Mouse (Mus musculus) lung, postnatal 14 days (tissue): ENCODE measurements around the gene Tmed8.
"Not testable (repeated sequence)": the region's sequence is repeated elsewhere in the genome, so short reads cannot be mapped to it uniquely, and the experiment has no call there.

ENCODE experiments used
- DNase-seq: peaks from one replicate; pipeline ENCODE4 v3.0.0; 2021

Gene Tmed8

GRCm38 (mm10) chr12:87199973-87200586, at the start of gene Tmed8:
Gene Tmed8 (minus strand): TSS chr12:87200454.
- peak; percentile 77 for DNase-seq

- DNase-seq, result no peak
Observed at GRCm38 (mm10) chr12:87238632-87239031, 38.4 kb upstream of the Tmed8 start, which contains the start of gene Noxred1. Gene Noxred1 (minus strand): TSS chr12:87238732.

DNA sequence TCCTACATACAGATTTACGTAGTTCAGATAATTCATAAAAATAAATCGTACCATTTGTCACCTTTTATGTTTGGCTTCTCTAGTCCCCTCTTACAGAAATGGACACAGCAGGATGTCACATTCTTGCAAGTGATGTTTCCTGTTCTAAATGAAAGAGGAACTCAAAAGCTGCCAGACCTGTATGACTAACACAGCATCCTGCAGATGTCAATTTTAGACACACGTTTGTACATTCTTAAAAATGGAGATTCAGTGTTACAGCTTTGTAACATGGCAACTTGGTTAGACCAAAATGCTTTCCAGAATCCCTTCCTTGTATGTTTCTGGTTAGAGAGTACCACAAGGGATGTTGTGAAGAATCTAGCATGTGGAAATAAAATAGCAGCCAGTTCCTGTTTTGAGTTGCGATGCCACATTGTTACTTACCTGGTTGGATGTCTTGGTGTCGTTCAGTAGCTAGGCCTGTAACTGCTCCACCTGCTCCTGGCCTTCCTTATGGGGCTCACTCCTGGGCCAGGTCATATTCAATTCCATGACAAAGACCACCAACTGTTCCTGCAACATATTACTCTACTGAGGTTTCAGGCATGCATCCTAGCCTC, 36.7 kb upstream of the Tmed8 start:
- no peak for DNase-seq

DNA sequence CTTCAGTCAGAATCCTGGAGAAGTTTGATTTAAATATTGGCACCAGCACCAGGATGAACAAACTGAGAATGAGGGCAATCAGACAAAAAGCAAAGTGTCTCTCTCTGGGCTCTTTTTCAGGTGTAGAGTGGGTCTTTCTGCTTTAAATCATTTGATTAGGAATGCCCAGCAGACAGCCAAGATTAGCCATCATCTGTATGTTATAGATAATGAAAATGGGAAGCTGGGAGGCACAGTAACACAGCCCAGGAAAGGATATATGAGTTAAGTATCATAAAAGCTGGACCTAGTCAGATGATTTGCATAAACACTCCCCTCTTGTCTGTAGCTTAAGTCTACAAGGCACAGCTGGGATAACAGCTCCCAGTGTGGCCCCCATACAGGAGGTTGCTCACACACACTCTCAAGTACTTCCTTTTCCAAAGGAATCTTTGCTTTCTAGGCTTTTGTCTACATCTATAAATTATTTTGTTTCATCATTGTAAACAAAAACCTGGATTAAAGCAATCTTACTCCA, 30.2 kb upstream of the Tmed8 start:
- no peak for DNase-seq

- DNase-seq, result no peak
Observed at GRCm38 (mm10) chr12:87229633-87230032, 29.4 kb upstream of the Tmed8 start.

- DNase-seq, result no peak
Observed at GRCm38 (mm10) chr12:87226801-87227200, 26.5 kb upstream of the Tmed8 start.

DNA sequence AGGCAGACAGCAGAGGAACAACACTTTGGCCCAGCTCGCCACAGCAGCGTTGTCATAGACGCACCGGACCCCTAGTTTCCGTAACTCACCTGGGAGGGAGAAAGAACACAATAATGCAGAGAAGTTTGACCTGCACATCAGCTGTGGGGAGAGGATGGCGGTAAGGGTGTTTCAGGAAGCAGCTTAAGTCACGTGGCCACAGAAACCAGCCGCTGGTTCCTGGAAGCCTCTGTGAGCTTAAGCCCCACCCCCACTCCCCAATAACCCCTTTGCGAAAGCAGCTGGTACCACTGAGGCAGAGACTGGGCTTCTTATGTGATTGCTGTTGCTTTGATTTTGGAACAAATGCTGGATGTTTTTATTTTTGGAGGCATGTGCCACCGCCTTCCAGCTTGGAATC, 24.7 kb upstream of the Tmed8 start:
- no peak for DNase-seq

GRCm38 (mm10) chr12:87219362-87219761, 19.1 kb upstream of the Tmed8 start:
- no peak for DNase-seq

DNA sequence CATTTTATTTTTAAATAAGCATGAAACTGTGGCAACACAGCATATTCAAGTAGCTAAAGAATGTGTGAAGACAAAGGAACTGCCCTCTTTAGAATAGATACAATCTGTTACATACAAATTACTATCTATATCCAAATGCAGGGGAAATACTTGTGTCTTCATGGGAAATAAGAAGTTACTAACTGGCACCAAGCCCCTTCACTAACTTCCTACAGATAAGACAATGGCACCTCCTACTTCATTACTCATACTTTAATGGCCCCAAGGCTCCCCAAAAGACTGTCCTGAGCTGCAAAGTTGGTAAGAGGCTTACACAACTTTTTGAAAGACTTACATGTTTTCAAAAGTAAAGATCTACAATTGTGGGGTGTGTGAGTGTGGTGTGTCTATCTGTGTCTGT, 17.3 kb upstream of the Tmed8 start:
- DNase-seq, result no peak

GRCm38 (mm10) chr12:87216053-87216452, 15.8 kb upstream of the Tmed8 start:
- DNase-seq, result no peak

GRCm38 (mm10) chr12:87212844-87213606, 12.8 kb upstream of the Tmed8 start:
- DNase-seq, result no peak

DNA sequence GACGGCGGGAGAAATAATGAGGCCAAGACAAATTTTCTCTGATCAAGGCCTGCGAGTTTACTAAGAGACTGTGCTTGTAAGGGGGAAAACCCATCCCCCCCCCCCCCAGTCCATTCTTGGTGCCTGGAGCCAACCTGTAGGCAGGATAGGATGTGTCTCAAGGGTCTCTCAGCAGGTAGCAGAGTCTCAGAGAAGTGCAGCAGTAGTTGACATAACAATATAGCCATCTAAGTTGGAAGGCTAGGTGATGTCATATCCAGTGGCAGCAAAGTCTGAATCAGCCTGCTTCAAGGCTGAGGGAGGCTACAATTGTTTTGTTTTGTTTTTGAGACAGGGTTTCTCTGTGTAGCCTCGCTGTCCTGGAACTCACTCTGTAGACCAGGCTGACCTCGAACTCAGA, 5.5 kb upstream of the Tmed8 start:
- not testable (repeated sequence) for DNase-seq

- DNase-seq, result no peak
Observed at GRCm38 (mm10) chr12:87201694-87202093, 1.4 kb upstream of the Tmed8 start.

DNA sequence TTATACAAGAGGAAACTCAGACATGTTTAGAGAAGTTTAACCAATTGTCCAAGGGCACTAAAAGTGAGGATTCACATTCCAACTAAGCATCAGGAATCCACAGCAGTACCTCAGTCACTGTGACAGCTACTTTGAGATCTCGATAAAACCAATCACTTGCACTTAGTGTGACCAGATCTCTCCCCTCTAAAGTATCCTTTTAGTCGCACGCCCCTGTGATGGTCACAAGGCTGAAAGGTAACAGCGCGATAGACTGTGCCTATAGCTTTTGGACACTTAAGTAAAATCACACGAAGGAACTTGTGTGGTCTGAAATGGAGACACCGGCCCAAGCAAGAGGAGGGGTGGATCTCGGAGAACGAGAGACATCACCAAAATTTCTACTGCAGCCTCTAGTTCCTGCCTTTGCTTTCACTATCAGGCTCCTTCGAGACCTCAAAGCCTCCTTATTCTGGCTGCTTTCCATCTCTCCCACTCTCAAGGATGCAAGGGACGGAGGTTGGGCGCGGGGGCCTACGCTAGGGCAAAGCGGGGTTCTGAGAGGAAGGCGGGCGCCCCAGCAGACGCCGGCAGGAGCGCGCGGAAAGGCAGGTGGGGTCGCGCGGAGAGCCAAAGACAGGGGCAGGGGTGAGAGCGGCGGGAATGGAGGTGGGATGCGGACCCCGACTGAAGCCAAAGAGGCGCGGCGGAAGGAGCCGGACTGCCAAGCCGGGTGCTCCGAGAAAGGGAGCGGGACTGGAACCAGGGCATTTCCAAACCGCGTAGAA, 865 bp downstream of the Tmed8 start, which contains the start of gene Samd15:
Gene Samd15, plus strand, starts transcription at position 518 of the 767 bp plus-strand sequence.
- DNase-seq, result peak; percentile 41

DNA sequence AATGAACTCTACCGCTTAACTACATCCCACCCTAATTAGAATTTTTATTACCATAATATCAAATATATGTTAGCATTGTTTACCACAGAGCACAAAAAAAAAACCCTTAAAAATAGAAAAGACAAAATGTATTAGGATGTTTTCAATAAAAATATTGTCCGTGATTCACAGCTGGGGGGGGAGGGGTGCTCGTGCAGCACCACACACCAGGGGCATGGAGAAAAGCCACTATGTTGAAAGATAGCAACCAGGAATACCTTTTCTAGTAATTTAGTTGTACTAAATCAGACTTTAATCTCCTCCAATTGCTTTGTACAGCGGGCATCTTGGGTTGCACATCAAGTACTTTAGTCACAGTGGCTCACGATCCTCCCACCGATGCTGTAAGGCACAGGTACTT, 1.5 kb downstream of the Tmed8 start:
- DNase-seq, result no peak

DNA sequence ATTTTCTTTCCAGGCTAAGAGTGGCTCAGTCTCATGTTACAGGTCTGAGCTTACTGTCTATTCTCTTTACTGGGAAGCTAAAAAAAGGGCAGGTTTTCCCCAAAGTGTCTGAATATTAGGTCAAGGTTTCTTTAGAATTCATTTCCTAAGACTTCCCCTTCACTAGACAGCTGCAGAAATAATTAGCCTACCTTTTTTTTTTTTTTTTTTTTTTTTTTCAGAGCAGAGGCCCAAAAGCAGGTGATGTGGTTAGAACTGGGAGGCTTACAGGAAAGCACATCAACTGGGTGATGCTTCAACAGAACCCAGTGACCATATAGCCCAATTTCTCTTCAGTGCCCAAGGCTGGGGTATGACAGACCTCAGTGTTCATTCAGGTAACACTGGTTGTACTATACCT, 3.9 kb downstream of the Tmed8 start:
- no peak for DNase-seq

GRCm38 (mm10) chr12:87195069-87195468, 5.2 kb downstream of the Tmed8 start:
- DNase-seq, result no peak

DNA sequence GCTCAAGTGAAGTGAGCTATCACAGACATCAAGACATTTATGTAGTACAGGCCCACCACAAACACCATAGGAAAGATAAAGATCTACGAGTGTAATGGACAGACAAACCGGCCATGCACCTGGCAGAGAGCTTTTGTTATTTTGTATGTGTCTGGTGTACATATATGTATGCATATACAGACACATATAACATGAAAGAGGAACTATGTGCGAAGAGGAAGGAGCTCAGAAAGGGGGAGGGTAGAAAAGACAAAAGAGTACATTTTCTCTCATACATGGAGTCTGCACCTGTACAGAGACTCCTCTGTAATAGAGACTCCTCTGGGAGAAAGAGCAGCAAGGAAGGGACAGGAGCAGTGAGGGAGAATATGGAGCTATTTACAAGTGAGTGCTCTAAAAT, 7.2 kb downstream of the Tmed8 start:
- DNase-seq, result no peak

DNA sequence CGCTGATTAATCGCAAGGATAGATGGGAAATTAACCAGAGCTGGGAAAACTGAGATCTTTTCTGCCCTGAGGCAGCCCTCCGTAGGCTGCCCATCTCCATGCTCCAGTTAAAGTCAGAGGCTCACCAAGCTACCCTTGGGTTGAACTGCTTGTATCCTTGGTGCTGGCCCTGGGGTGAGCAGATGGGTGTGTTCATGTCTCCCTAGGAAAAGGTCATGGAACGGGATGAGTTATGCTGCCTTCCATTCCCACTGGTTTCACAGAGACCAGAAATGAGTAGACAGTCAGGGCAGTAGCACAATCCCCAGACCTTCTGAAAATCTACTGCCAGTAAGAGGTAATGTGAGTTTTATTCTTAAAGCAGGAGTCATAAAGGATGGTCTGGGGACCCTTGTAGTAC, 22.6 kb downstream of the Tmed8 start:
- no peak for DNase-seq

DNA sequence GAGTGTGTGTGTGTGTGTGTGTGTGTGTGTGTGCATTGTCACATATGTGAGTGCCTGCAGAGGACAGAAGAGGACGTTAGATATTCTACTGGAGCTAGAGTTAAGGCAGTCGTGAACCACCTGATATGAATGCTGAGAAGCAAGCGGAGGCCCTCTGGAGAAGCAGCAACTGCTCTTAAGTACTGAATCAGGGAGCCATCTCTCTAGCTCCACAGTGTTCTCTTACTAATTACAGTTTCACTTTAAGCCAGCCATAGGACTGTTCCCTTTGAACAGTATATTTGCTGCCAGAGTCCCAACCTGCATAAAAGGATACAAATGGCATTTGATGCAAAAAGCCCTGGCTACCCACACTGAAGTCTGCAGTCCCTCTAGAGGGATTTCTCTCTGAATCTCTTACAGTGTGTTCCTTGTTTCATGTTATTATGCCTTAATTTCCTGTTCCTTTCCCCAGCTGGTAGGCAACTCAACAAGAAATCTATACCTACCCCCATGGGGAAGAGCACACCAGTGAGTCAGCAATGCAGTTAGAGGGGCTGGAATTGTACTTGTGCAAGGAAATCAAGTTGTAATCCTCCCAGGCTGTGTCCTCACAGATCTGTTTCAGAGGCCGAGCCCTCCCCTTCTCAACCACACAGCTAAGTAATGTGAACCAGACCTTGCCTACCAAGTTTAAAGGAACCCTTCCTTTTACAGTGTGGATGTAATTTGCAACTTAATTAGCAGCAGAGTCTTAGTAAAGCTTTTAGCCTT, 24.9 kb downstream of the Tmed8 start:
- DNase-seq, result no peak

DNA sequence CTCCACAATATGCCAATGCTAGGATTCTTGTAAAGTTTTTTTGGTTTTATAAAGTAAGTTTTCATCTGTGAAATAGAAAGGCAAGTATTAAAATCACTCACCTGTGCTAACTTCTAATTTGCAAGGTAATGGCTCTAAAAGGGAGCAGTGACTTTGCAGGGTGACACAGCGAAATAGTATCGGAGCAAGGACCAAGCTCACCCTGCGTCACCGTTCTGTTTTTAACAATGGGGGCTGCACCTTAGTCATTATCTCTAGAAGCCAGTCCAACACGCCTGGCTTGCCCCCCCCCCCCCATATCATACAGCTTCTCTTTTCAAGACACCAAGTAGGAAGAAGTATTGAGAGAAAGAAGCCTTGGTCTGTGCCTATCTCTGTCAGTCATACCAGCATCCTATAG, 39.4 kb downstream of the Tmed8 start:
- DNase-seq, result no peak

- no peak for DNase-seq
Observed at GRCm38 (mm10) chr12:87160310-87160709, 39.9 kb downstream of the Tmed8 start.
